In the genomic region with DNA sequence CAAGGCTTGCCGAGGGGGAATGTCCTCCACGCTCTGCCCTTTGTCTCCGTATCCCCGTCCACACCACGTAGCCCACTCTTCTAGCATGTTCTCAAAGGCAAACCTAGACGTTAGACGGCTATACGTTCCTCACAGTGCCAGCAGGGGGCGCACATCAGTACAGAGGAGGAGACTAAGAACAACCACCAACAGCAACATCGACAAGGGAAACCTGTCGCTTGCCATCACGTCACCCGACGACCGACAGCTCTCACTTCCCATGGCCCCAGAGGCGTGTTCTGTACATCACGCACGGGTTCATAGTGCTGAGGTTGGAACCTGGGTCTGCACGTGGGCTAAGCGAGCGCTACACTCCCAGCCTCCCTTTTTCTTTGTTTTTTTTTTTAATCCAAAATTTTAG, we compare ENCODE assay signal across 10 mouse cellular contexts.
A peak's percentile ranks its signal among the peaks of the same experiment; 100 is the strongest.
DNase-seq lines count a peak whose midpoint lies in the region; TF ChIP-seq lines count a peak whose summit lies in the region.
"Had no signal": no experiment of that assay in that cellular context is flagged by ENCODE, and none has a peak within 500 bp of the region (broad histone marks: within the 10 kb centered on the region; RNA-seq: fewer than 3 reads in every experiment).

No protein-coding gene starts in this region.

- H3K4me3 ChIP-seq in cortical plate, adult 2 months (ENCODE audit: insufficient read depth, low read length) = no peak overlapping the region
- H3K4me3 ChIP-seq: heart, embryonic 15.5 days; liver, embryonic 15.5 days had no signal

- H3K4me1 ChIP-seq in cortical plate, adult 2 months (ENCODE audit: control insufficient read depth, insufficient read depth, low read length) = no peaks in the 10 kb centered on the region
- H3K4me1 ChIP-seq: liver, embryonic 15.5 days had no signal

- TF ChIP-seq POLR2A in cortical plate, adult 2 months (IDR thresholded peaks at IDR 0.05; ENCODE audit: extremely low read depth, insufficient read depth, low read length) = no peak

- no peak overlapping the region for H3K27ac ChIP-seq in cortical plate, adult 2 months (ENCODE audit: insufficient read depth, low read length)
- H3K27ac ChIP-seq: heart, embryonic 15.5 days; liver, embryonic 15.5 days had no signal

- TF ChIP-seq CTCF in cortical plate, adult 2 months (IDR thresholded peaks at IDR 0.05; ENCODE audit: extremely low read depth, insufficient read depth, low read length) = peak; percentile 46

- intact Hi-C loops in heart, postnatal 10 days (cut with DNase I) = no loop called here

- DNase-seq in heart, adult 11 months = peak; percentile 87
- no peak for DNase-seq in heart, postnatal 10 days
- DNase-seq in right cerebral cortex, postnatal 4 days = peak; percentile 60
- no peak for DNase-seq in right cerebral cortex, adult 18-20 months
- DNase-seq in thymus, postnatal 0 days (ENCODE audit: low spot score) = peak; percentile 46
- no peak for DNase-seq in left cerebral cortex, adult 11 months (ENCODE audit: low spot score)
- DNase-seq in layer of hippocampus, adult 9-10 months (ENCODE audit: low spot score) = no peak

Comparison
In these comparisons a context has a peak if more than half of its experiments do, and no peak if none do; other contexts are left out.
1. DNase-seq: peak in heart, adult 11 months (single experiment), right cerebral cortex, postnatal 4 days (single experiment) and thymus, postnatal 0 days (single experiment); none in heart, postnatal 10 days (0 of 2), right cerebral cortex, adult 18-20 months (single experiment), left cerebral cortex, adult 11 months (single experiment) and layer of hippocampus, adult 9-10 months (single experiment).